Mouse (Mus musculus) hematopoietic stem cell, adult 5-6 weeks (primary cell): ENCODE results near the gene Tufm. TPM values are rescaled to one million over a fixed set of nuclear protein-coding genes. Genes with fewer than 3 reads are reported as not detected.
A peak's percentile ranks its signal among the peaks of the same experiment; 100 is the strongest.

ENCODE experiments used
- ATAC-seq, 2 experiments: fragments of 125-278 bp in 1 of 2; replicated peaks in 1 of 2; 2 replicates each; pipeline ENCODE4 v1.8.0; 2016 to 2017; ENCODE audit warnings: inconsistent platforms in 2 of 2, mild to moderate bottlenecking in 2 of 2, moderate number of reproducible peaks in 2 of 2, low read depth in 1 of 2, moderate TSS enrichment in 1 of 2; ENCODE audit not compliant: low FRiP score in 2 of 2, poor library complexity in 2 of 2, severe bottlenecking in 2 of 2, insufficient read depth in 1 of 2, low TSS enrichment in 1 of 2
- total RNA-seq: library from RNA; stranded (forward); fragments of 172-1452, 232-1000 nt; gene quantifications from 2 replicates; pipeline ENCODE4 v1.2.3, GENCODE M21; 2017

Gene Tufm
- total RNA-seq, 1 experiment from 2014 or later, result 99.2 TPM

GRCm38 (mm10) chr7:126463004-126463403, 24.2 kb upstream of the Tufm start, which contains the start of gene Atp2a1:
Gene Atp2a1 (minus strand): TSS chr7:126463108.
- no peak for ATAC-seq

DNA sequence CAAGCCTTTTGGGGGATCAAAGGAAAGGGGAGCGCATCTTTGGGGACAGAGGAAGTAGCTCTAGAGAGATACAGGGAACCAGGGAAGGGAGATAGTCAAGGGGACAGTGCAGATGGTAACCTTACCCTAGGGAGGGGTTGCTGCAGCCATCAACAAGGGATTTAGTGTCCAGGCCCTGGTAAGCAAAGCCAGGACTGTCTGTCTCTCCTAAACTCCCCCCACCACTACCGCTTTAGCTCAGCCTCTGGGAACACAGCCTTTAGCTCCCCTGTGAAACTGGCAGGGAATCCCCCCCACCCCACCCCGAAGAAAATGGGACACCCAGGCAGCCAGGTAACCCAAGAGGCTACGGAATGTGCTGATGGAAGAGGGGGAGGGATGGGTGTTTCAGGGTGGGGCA, 23.6 kb upstream of the Tufm start:
- no peak for ATAC-seq

DNA sequence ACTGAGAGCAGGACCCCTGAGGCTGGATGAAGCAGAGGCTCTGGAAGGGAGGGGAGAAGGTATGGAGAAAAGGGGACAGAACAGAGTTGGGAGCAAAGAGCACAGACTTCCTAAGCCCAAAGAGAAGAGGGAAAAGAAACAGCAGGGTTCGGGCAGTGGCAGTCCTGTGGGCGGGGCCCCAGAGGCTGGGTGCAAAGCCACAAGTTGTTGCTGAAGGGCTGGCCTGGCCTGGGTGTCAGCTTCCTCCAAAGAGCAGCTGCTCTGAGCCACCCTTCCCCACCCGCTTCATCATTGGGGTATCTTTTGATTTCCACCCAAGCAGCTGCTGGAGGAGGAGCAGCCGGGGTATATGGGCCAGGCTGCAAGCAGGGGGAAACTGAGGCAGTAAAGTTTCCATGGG, 23.0 kb upstream of the Tufm start:
- ATAC-seq, result peak; percentile 72 to 81

GRCm38 (mm10) chr7:126464836-126465235, 22.3 kb upstream of the Tufm start:
- ATAC-seq, result no peak

DNA sequence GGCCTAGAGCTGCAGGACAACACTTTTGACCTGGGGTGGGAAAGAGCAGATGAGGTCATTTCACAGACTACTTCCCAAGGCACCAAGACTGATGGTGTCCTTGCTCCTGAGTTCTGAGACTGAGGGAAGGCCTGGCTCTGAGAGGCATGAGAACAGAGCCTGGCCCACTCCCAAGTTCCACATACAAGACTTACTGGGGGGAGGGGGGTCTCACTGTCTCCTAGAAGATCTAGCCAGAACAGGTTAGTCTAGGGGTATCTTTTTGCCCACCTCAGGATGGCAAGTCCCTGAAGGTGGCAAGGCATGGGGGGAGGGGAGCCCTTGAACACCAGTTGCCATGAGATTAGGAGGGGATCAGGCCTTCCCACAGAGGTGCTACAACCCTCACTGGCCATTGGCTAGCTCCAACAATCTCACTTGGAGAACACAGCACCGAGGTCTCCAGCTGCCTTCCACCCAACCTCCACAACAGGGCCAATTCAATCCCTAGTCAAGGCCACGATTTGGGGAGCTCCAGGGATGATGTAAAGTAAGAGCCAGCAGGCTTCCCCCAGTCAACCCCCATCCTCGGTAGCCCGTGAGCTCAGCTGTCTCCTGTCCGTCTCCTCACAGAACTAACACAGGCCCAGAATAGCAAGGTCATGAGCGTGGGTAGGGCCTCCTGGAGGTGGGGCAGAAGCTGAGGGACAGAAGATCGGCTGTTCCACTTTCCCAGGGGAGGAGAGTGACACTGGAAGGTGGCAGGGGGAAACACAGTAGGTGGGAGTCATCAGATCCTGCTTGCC, 21.7 kb upstream of the Tufm start:
- ATAC-seq, result no peak

DNA sequence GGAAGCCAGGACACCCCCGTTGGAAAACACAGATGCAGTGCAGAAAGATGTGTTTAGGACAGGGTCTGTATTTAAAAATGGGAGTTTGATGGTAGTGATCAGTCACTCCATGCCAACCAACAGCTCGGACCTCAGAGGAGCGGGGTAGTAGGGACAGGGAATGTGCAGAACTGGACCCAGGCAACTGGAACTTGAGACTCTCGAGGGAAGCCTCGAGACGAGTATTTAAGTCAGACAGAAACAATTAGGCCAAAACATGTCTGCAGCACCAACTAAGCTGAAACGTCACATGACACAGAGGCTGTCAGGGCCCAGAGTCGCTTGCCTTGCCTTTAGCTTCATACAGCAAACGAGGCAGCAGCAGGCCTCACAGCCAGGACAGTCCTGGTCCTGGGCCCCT, 21.0 kb upstream of the Tufm start:
- ATAC-seq, result no peak

- ATAC-seq, result no peak
Observed at GRCm38 (mm10) chr7:126466707-126467106, 20.5 kb upstream of the Tufm start.

DNA sequence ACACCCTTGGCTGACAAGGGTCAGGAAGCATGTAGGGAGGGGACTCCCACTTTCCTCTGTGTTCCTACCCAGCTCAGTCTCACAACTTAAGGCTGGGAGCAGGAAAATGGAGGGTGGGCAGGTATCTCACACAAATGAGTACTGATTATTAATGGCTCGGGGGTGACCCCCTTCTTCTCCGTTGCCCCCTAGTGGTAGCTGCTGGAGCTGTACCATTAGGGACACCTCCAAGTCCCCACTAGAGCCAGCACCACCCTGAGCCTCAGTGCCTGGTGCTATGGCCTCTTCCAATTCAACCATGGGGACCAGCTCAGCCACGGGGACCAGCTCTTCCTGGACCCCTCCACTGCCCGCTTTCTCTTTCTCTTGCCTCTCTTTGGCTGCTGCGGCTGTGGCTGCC, 19.9 kb upstream of the Tufm start:
- no peak; a peak in 1 of 4 replicates for ATAC-seq

DNA sequence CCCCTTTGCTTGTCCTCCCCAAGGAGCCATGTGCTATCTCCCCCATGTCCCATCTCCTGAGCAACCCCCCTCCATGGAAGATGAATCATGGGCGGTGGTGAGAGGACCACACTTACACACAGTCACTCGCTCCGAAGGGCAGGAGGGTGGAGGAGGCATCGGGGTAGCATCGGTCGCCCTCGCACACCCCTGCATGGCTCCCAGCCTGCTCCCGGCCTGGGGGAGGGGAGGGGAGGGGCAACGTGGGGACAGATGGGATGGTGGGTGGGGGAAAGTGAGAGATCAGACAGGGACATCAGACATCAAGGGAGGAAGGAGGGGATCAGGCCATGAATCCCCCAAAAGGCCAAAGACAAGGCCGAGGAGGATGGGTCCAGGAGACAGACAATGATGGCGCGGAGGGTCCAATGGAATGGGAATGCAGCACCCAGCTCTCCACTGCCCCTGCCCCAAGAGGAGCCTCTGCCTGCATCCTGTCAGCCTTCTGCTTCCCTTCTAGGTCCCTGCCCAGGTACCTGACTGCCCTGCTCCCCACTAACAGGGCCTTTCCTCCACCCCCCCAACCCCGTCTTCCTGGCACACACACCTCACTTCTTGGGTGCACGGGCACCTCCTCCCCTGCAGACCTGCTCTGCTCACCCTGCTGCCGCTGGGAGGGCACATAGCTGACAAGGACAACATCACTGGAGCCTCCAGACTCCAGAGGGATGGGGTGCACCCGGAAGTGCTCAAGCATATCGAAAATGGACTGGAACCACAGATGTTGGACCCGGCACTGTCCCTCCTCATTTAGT, 19.1 kb upstream of the Tufm start:
- no peak for ATAC-seq

GRCm38 (mm10) chr7:126470077-126470476, 17.1 kb upstream of the Tufm start:
- ATAC-seq, result peak; percentile 76 to 80

- no peak for ATAC-seq
Observed at GRCm38 (mm10) chr7:126471361-126471760, 15.8 kb upstream of the Tufm start.

GRCm38 (mm10) chr7:126471853-126472252, 15.3 kb upstream of the Tufm start:
- ATAC-seq, result no peak

DNA sequence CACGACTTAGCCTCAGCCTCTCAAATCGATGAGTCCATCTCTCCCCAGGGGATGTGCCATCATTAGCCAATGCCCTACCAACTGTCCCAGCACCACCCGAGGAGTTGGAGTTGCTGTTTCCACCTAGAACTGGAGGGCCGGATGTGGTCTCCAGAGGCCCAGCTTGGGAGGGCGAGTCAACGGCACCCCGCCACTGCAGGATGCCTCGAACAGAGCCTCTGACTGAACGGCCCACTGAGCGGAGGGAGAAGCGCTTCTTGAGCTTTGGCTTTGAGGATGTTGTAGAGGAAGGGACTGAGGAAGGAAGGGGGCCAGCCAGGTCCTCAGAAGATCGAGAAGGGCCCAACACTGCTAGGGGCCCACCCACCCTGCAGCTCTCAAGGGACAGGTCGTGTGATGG, 14.9 kb upstream of the Tufm start:
- peak; percentile 38 for ATAC-seq

DNA sequence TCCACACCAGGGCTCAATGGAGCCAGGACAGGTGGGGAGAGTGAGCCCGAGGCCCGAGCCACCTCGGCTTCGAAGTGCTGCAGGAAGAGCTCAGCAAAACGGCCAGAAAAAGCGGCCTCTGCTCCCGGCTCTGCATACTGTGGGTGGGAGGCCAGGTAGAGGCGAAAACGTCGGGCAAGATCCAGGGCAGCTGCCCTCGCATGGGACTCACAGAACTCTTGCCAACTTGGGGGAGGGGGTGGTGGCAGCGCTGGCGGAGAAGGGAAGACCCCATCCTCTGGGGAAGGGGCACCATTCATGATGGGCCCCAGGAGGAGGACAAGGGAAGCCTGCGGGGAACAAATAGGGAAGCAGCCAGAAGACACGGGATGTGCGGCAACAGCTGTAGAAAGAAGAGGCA, 14.4 kb upstream of the Tufm start:
- no peak for ATAC-seq

DNA sequence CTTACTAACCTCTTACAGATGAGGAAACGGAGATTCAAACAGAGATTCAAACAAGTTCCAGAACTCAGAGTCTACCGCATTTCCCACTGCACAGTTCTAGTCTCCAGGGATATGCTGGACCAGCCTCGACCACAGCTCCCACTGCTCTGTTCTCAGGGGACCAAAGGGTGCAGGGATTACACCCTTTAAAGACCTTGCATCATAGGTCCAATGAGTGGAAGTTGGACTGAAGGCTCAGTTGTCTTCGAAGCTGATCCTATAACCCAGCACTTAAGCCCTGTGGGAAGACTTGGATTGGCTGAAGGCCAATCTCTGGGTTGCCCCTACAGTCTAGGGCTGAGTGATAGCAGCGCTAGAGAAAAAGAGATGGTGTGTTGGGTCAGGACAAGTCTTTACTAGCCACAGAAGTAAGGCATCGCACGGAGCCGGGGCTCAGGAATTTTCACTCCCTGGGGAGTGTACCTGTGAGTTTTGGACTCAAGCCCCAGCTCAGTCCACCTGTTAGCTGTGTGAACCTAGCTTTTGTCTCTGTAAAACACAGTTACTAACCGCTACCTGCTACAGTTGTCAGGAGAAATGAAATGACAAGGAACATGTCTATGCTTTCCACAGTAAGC, 13.6 kb upstream of the Tufm start:
- no peak for ATAC-seq

GRCm38 (mm10) chr7:126474486-126474955, 12.6 kb upstream of the Tufm start:
- no peak for ATAC-seq

- peak; percentile 77 to 81 for ATAC-seq
Observed at GRCm38 (mm10) chr7:126474993-126475581, 12.1 kb upstream of the Tufm start, which contains the start of gene Sh2b1. Gene Sh2b1 (minus strand): TSS chr7:126475424.

GRCm38 (mm10) chr7:126481699-126482098, 5.5 kb upstream of the Tufm start:
- no peak for ATAC-seq
